Mouse (Mus musculus) forebrain, embryonic 13.5 days (tissue): ENCODE results near the gene Mtnr1a. TPM values are rescaled to one million over a fixed set of nuclear protein-coding genes. Genes with fewer than 3 reads are reported as not detected.

Experiments
- ATAC-seq: fragments of 200-750 bp; cut with Nextera tagmentation; 2 replicates; pipeline ENCODE4 v1.8.0; 2017
- H3K27ac ChIP-seq: fragments of 300-500 bp; sonication (generic); 2 replicates; pipeline ENCODE4 v1.5.1; 2015; ENCODE audit warnings: inconsistent platforms, mild to moderate bottlenecking, moderate library complexity
- H3K27me3 ChIP-seq: fragments of 300-500 bp; sonication (generic); 2 replicates; pipeline ENCODE4 v1.6.1; 2015; ENCODE audit warnings: mild to moderate bottlenecking, inconsistent platforms
- H3K36me3 ChIP-seq: fragments of 300-500 bp; sonication (generic); 2 replicates; pipeline ENCODE4 v1.6.1; 2015; ENCODE audit warnings: mild to moderate bottlenecking, inconsistent platforms; ENCODE audit not compliant: poor library complexity, severe bottlenecking
- H3K4me1 ChIP-seq: fragments of 300-500 bp; sonication (generic); 2 replicates; pipeline ENCODE4 v1.6.1; 2015; ENCODE audit warnings: inconsistent platforms
- H3K4me2 ChIP-seq: fragments of 300-500 bp; sonication (generic); 2 replicates; pipeline ENCODE4 v1.6.1; 2015; ENCODE audit warnings: inconsistent platforms, mild to moderate bottlenecking, moderate library complexity
- H3K4me3 ChIP-seq: fragments of 300-500 bp; sonication (generic); 2 replicates; pipeline ENCODE4 v1.5.1; 2015; ENCODE audit warnings: mild to moderate bottlenecking, inconsistent platforms
- H3K9ac ChIP-seq: fragments of 300-500 bp; sonication (generic); 2 replicates; pipeline ENCODE4 v1.6.1; 2015; ENCODE audit warnings: mild to moderate bottlenecking, inconsistent platforms
- H3K9me3 ChIP-seq: fragments of 300-500 bp; sonication (generic); replicated peaks from 2 replicates; pipeline ENCODE4 v1.6.1; 2016; ENCODE audit warnings: inconsistent platforms
- WGBS: fragments of 180-500 bp; shearing (Covaris S2); methylation state at CpG from one replicate; pipeline ENCODE4 v1.1.7; 2015; 5-methylcytosine and 5-hydroxymethylcytosine counted together
- polyA plus RNA-seq: library from polyadenylated mRNA; unstranded; fragments of >200 nt; fragmentation: Nextera tagmentation; extraction: Ambion mirVana; gene quantifications from 2 replicates; pipeline ENCODE4 v1.2.1, GENCODE M21; 2015

Gene Mtnr1a
- 0.17 and 0.18 TPM in 2 replicates for polyA plus RNA-seq

GRCm38 (mm10) chr8:45068759-45069386 is at the start of gene Mtnr1a:
Gene Mtnr1a, plus strand, starts transcription at chr8:45069137.
- peaks cover 7% of the 10 kb centered on the region for H3K4me1 ChIP-seq
- H3K9ac ChIP-seq, result peak within 1 kb of the TSS; percentile 59
- no peaks in the 10 kb centered on the region for H3K36me3 ChIP-seq
- peak; percentile 92 for ATAC-seq
- no peaks in the 10 kb centered on the region for H3K27me3 ChIP-seq
- no peak within 1 kb of the TSS for H3K27ac ChIP-seq
- peak within 1 kb of the TSS; percentile 39 for H3K4me3 ChIP-seq
- H3K4me2 ChIP-seq, result peak within 1 kb of the TSS; percentile 79
- H3K9me3 ChIP-seq, result no peaks in the 10 kb centered on the region
- 7% methylated on average over 29 of the region's 29 CpGs for WGBS

- H3K4me2 ChIP-seq, result no peak overlapping the region
- H3K9me3 ChIP-seq, result peaks cover 9% of the 10 kb centered on the region; the same call in 1 of the 2 replicates
- peaks cover 66% of the 10 kb centered on the region for H3K36me3 ChIP-seq
- no peak overlapping the region for H3K4me3 ChIP-seq
- H3K27ac ChIP-seq, result no peak overlapping the region
- no peak for ATAC-seq
- 73% methylated on average over 5 of the region's 5 CpGs for WGBS
- no peaks in the 10 kb centered on the region for H3K4me1 ChIP-seq
- H3K9ac ChIP-seq, result no peak overlapping the region
- H3K27me3 ChIP-seq, result no peaks in the 10 kb centered on the region
Measured at GRCm38 (mm10) chr8:45019241-45019640, 49.7 kb upstream of the Mtnr1a start.

DNA sequence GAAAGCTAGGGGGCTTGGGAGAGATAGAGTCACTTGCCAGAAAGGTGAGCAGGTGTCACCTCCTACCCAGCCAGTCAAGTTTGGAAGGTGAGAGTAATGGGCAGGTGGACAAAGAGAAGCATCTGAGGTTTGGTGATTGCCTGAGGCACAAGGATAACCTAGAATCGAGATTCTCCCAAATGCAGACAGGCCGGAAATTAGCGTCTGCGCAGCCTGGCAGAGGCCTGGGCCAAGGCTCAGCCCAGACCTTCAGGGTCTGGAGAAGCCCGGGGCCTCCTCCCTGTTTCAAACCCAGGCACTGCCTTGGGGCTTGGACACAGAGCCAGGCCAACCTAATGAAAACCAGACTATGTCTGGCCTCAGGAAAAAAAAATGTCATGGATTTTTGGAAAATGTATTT is 47.8 kb upstream of the Mtnr1a start:
- no peak overlapping the region for H3K4me2 ChIP-seq
- no peak overlapping the region for H3K27ac ChIP-seq
- no peaks in the 10 kb centered on the region for H3K27me3 ChIP-seq
- H3K4me3 ChIP-seq, result no peak overlapping the region
- 97% methylated on average over 5 of the region's 5 CpGs for WGBS
- peaks cover 69% of the 10 kb centered on the region for H3K36me3 ChIP-seq
- no peak for ATAC-seq
- H3K9me3 ChIP-seq, result peaks cover 13% of the 10 kb centered on the region; the same call in 1 of the 2 replicates
- no peaks in the 10 kb centered on the region for H3K4me1 ChIP-seq
- no peak overlapping the region for H3K9ac ChIP-seq

DNA sequence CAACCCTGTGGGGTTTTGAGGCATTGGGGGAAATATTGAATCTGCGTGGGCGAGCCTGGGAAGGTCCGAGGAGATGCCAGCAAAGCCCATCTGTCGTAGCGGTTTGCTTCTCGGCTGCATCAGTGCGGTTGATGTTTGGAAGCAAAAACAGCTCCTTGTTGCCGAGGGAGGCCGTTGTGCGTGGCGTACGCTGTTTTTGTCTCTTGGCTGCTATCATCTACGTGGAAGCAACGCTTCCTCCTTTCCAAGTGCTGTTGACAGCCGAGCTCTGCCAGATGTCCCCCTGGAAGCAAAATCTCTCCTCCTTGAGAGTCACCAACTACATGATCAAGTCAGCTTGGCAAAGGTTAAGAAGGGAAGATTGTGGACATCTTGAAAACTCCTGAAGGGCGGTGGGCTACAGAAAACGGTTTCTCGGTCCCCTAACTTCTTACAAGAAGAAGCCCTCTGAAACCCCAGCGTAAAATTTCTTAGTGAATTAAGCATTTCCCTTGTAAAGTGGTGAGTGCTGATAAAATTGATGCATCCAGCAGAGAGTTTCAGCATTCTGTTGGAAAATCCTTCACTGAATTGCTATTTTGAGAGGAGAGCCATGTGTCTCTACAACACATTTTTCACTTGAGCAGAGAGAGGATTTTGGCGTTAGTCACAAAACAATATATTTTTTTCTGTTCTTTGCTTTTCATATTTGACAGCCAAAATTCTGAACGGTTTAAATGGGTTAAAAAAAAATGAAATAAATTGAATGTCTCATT is 46.8 kb upstream of the Mtnr1a start:
- peak; percentile 42; the same call in 1 of the 2 replicates for ATAC-seq
- Histone ChIP-seq H3K4me1 (no peaks in the 10 kb centered on the region), H3K4me2 (no peak overlapping the region), H3K27ac (no peak overlapping the region), H3K27me3 (no peaks in the 10 kb centered on the region), H3K9me3 (peaks cover 13% of the 10 kb centered on the region; the same call in 1 of the 2 replicates), H3K9ac (no peak overlapping the region), H3K4me3 (no peak overlapping the region), H3K36me3 (peaks cover 76% of the 10 kb centered on the region)
- WGBS, result 94% methylated on average over 21 of the region's 21 CpGs

DNA sequence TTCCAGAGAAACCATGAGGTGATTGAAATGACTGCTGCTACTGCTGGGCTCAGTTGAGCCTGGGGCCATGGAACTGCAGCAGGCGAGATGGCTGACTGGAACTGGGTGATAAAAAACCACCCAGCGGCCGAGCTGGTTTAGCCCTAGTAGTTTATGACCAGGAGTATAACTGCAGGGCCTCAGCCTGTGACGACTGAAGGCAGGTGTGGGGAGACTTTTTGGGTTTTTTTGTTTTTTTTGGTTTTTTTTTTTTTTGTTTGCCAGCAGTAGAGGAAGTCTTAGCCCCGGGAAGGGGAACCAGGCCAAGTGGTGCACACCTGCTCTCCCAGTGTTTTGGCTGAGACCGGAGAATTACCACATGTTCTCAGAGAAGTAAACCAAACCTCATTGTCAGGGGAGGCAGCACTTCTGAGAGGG is 40.8 kb upstream of the Mtnr1a start:
- H3K36me3 ChIP-seq, result peaks cover 85% of the 10 kb centered on the region
- WGBS, result 88% methylated on average over 6 of the region's 6 CpGs
- ATAC-seq, result no peak
- peaks cover 13% of the 10 kb centered on the region; the same call in 1 of the 2 replicates for H3K9me3 ChIP-seq
- no peak overlapping the region for H3K9ac ChIP-seq
- H3K27ac ChIP-seq, result no peak overlapping the region
- H3K4me2 ChIP-seq, result no peak overlapping the region
- no peaks in the 10 kb centered on the region for H3K4me1 ChIP-seq
- H3K4me3 ChIP-seq, result no peak overlapping the region
- H3K27me3 ChIP-seq, result no peaks in the 10 kb centered on the region

GRCm38 (mm10) chr8:45038350-45038749 is 30.6 kb upstream of the Mtnr1a start:
- Histone ChIP-seq H3K27me3 (no peaks in the 10 kb centered on the region), H3K4me1 (no peaks in the 10 kb centered on the region), H3K4me3 (no peak overlapping the region), H3K9me3 (no peaks in the 10 kb centered on the region), H3K4me2 (no peak overlapping the region), H3K27ac (no peak overlapping the region), H3K36me3 (peaks cover 88% of the 10 kb centered on the region), H3K9ac (no peak overlapping the region)
- no peak for ATAC-seq
- 85% methylated on average over 15 of the region's 15 CpGs for WGBS

DNA sequence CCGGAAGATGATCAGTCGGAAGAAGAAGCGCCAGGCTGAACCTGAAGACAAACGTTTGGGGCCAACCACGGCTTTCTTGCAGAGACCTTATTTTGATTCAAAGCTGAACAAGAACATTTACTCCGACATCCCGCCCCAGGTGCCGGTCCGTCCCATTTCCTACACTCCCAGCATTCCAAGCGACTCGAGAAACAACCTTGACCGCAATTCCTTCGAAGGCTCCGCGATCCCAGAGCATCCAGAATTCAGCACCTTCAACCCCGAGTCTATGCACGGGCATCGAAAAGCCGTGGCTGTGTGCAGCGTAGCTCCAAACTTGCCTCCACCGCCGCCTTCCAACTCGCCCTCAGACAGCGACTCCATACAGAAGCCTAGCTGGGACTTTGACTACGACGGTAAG is 24.8 kb upstream of the Mtnr1a start:
- no peak overlapping the region for H3K4me3 ChIP-seq
- H3K27me3 ChIP-seq, result no peaks in the 10 kb centered on the region
- no peak for ATAC-seq
- H3K4me2 ChIP-seq, result no peak overlapping the region
- H3K9me3 ChIP-seq, result no peaks in the 10 kb centered on the region
- H3K4me1 ChIP-seq, result no peaks in the 10 kb centered on the region
- H3K36me3 ChIP-seq, result peaks cover 63% of the 10 kb centered on the region
- WGBS, result 97% methylated on average over 26 of the region's 26 CpGs
- H3K9ac ChIP-seq, result no peak overlapping the region
- no peak overlapping the region for H3K27ac ChIP-seq

DNA sequence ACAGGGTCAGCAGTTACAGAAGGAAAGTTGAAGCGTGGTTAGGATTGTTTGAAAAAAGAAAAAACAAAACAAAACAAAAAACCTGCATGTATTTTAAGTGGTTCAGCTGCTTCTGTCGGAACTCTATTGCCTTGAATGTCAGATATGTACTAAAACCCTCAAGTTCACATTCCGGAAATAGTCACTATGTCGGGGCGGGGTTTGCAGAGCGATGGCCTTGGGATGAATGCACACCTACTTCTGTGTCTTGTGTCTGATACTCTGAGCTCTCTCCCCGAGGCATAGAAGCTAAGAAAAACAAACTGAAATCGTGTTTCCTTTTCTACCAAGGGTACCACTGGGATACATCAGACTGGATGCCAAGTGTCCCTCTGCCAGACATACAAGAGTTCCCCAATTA is 18.5 kb upstream of the Mtnr1a start:
- Histone ChIP-seq H3K9me3 (no peaks in the 10 kb centered on the region), H3K36me3 (peaks cover 63% of the 10 kb centered on the region), H3K4me2 (no peak overlapping the region), H3K27ac (no peak overlapping the region), H3K4me1 (no peaks in the 10 kb centered on the region), H3K9ac (no peak overlapping the region), H3K27me3 (no peaks in the 10 kb centered on the region), H3K4me3 (no peak overlapping the region)
- ATAC-seq, result no peak
- WGBS, result 93% methylated on average over 8 of the region's 8 CpGs

- H3K4me2 ChIP-seq, result no peak overlapping the region
Measured at GRCm38 (mm10) chr8:45051236-45051635, 17.7 kb upstream of the Mtnr1a start.

GRCm38 (mm10) chr8:45052205-45052604 is 16.7 kb upstream of the Mtnr1a start:
- peak; percentile 63 for ATAC-seq
- H3K9ac ChIP-seq, result no peak overlapping the region
- H3K4me1 ChIP-seq, result no peaks in the 10 kb centered on the region
- no peaks in the 10 kb centered on the region for H3K9me3 ChIP-seq
- H3K4me2 ChIP-seq, result no peak overlapping the region
- H3K27me3 ChIP-seq, result no peaks in the 10 kb centered on the region
- 76% methylated on average over 1 of the region's 1 CpGs for WGBS
- H3K36me3 ChIP-seq, result peaks cover 61% of the 10 kb centered on the region
- H3K4me3 ChIP-seq, result no peak overlapping the region
- H3K27ac ChIP-seq, result no peak overlapping the region

More at GRCm38 (mm10) chr8:45051236-45051635, 17.7 kb upstream of the Mtnr1a start:
- no peaks in the 10 kb centered on the region for H3K4me1 ChIP-seq
- no peaks in the 10 kb centered on the region for H3K9me3 ChIP-seq
- H3K27ac ChIP-seq, result no peak overlapping the region
- H3K36me3 ChIP-seq, result peaks cover 65% of the 10 kb centered on the region
- no peaks in the 10 kb centered on the region for H3K27me3 ChIP-seq
- no peak overlapping the region for H3K9ac ChIP-seq
- no peak overlapping the region for H3K4me3 ChIP-seq
- no peak for ATAC-seq
- 94% methylated on average over 30 of the region's 30 CpGs for WGBS

DNA sequence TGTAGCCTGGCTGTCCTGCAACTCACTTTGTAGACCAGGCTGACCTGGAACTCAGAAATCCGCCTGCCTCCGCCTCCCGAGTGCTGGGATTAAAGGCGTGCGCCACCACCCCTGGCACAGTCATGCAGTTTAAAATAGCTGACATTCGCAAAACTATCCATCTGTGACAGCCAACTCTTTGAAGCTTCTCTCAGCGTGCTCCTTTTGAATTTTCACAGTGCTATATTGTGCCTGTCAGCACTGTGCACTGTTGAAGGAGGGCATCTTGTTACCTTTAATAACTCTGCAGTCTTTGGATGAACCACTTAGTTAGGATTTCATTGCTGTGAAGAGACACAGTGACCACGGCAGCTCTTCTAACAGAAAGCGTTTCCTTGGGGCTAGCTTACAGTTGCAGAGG is 16.3 kb upstream of the Mtnr1a start:
- Histone ChIP-seq H3K4me3 (no peak overlapping the region), H3K27me3 (no peaks in the 10 kb centered on the region), H3K9me3 (no peaks in the 10 kb centered on the region), H3K4me1 (no peaks in the 10 kb centered on the region), H3K27ac (no peak overlapping the region), H3K36me3 (peaks cover 61% of the 10 kb centered on the region), H3K9ac (no peak overlapping the region), H3K4me2 (no peak overlapping the region)
- 96% methylated on average over 9 of the region's 9 CpGs for WGBS
- 0 out of 2 replicates have a peak, but pooled peaks have one; percentile 22 for ATAC-seq

GRCm38 (mm10) chr8:45055500-45055899 is 13.4 kb upstream of the Mtnr1a start:
- no peak for ATAC-seq
- Histone ChIP-seq H3K27me3 (no peaks in the 10 kb centered on the region), H3K9ac (no peak overlapping the region), H3K9me3 (no peaks in the 10 kb centered on the region), H3K4me3 (no peak overlapping the region), H3K27ac (no peak overlapping the region), H3K4me1 (no peaks in the 10 kb centered on the region), H3K36me3 (peaks cover 49% of the 10 kb centered on the region), H3K4me2 (no peak overlapping the region)
- WGBS, result 96% methylated on average over 3 of the region's 3 CpGs
